Mouse (Mus musculus) intestine, postnatal 0 days (tissue): ENCODE measurements around the gene Bmp2k. TPM values are rescaled to one million over a fixed set of nuclear protein-coding genes. Genes with fewer than 3 reads are reported as not detected.
A peak's percentile ranks its signal among the peaks of the same experiment; 100 is the strongest.

Experiments
- ATAC-seq: fragments of 200-750 bp; cut with Nextera tagmentation; 2 replicates; pipeline ENCODE4 v1.8.0; 2017; ENCODE audit warnings: mild to moderate bottlenecking, moderate TSS enrichment, moderate library complexity
- H3K27ac ChIP-seq: fragments of 300-500 bp; sonication (generic); 2 replicates; pipeline ENCODE4 v1.5.1; 2014; ENCODE audit warnings: mild to moderate bottlenecking, low read depth, low read length, moderate library complexity
- H3K27me3 ChIP-seq: fragments of 300-500 bp; sonication (generic); replicated peaks from 2 replicates; pipeline ENCODE4 v1.6.1; 2014; ENCODE audit warnings: low read length, mixed read lengths; ENCODE audit not compliant: control insufficient read depth, insufficient read depth
- H3K36me3 ChIP-seq: fragments of 300-500 bp; sonication (generic); 2 replicates; pipeline ENCODE4 v1.6.1; 2014; ENCODE audit warnings: mild to moderate bottlenecking, moderate library complexity; ENCODE audit not compliant: control insufficient read depth, insufficient read depth
- H3K4me1 ChIP-seq: fragments of 300-500 bp; sonication (generic); replicated peaks from 2 replicates; pipeline ENCODE4 v1.6.1; 2014; ENCODE audit warnings: antibody characterized with exemption, low read length, mixed read lengths; ENCODE audit not compliant: control insufficient read depth, insufficient read depth
- H3K4me2 ChIP-seq: fragments of 300-500 bp; sonication (generic); replicated peaks from 2 replicates; pipeline ENCODE4 v1.6.1; 2014; ENCODE audit warnings: low read depth, mild to moderate bottlenecking, moderate library complexity
- H3K4me3 ChIP-seq: fragments of 300-500 bp; sonication (generic); 2 replicates; pipeline ENCODE4 v1.5.1; 2014; ENCODE audit warnings: low read depth, low read length
- H3K9ac ChIP-seq: fragments of 300-500 bp; sonication (generic); 2 replicates; pipeline ENCODE4 v1.6.1; 2014; ENCODE audit warnings: mild to moderate bottlenecking, low read depth, low read length
- H3K9me3 ChIP-seq: fragments of 300-500 bp; sonication (generic); 2 replicates; pipeline ENCODE4 v1.6.1; 2016; ENCODE audit warnings: mixed run types; ENCODE audit not compliant: control insufficient read depth
- CTCF ChIP-seq: sonication (generic); IDR thresholded peaks from 2 replicates; pipeline ENCODE4 v1.5.1; 2016; ENCODE audit warnings: low read depth, mild to moderate bottlenecking, control low read depth, antibody characterized with exemption, moderate library complexity
- WGBS: fragments of 180-500 bp; shearing (Covaris S2); extraction: QIAGEN DNeasy Blood & Tissue Kit; methylation state at CpG from one replicate; pipeline ENCODE4 v1.1.7; 2014; 5-methylcytosine and 5-hydroxymethylcytosine counted together
- polyA plus RNA-seq: library from polyadenylated mRNA; unstranded; fragments of >200 nt; fragmentation: Nextera tagmentation; extraction: Ambion mirVana; gene quantifications from 2 replicates; pipeline ENCODE4 v1.2.1, GENCODE M21; 2015

Bmp2k gene
- polyA plus RNA-seq, 1 experiment from 2014 or later = 21.2 TPM

DNA sequence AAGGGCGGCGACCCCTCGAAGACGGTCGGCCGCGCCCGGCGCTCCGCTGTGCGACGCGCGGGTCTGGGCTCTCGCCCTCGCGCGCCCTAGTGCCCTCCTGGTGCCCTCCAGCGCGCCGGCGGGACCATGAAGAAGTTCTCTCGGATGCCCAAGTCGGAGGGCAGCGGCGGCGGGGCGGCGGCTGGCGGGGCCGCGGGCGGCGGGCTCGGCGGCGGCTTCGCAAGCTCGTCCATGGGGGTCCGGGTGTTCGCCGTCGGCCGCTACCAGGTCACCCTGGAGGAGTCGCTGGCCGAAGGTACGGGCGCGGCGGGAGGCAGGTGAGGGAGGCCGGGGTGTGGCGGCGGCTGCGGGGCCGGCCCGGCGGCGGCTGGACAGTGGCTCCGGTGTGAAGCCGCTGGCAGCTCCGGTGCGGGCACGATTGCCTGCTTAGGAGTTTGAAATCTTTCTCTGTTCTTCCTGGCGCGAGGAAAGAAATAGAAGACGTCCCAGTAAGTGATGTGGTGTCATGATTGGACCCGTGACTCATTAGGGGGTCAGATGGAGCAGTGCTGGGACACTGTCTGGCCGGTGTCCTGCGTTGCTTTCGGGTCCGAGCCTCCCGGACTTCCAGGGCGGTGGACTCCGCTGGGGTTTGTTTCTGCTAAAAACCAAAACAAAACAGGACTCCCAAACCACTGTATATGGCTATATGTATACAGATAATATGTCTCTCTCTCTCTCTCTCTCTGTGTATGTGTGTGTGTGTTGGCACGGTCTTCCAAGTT is 495 bp downstream of the Bmp2k start:
- WGBS = under 1% methylated on average over 75 of the region's 75 CpGs
- no peaks in the 10 kb centered on the region for H3K27me3 ChIP-seq
- H3K36me3 ChIP-seq = no peaks in the 10 kb centered on the region; the same call in 1 of the 2 replicates
- H3K27ac ChIP-seq = peak overlapping the region; percentile 98
- peak overlapping the region; percentile 80 for H3K4me2 ChIP-seq
- H3K4me1 ChIP-seq = peaks cover 19% of the 10 kb centered on the region
- TF ChIP-seq CTCF = no peak
- peak overlapping the region; percentile 95 for H3K9ac ChIP-seq
- peak; percentile 25 for ATAC-seq
- H3K4me3 ChIP-seq = peak overlapping the region; percentile 87
- no peaks in the 10 kb centered on the region for H3K9me3 ChIP-seq

DNA sequence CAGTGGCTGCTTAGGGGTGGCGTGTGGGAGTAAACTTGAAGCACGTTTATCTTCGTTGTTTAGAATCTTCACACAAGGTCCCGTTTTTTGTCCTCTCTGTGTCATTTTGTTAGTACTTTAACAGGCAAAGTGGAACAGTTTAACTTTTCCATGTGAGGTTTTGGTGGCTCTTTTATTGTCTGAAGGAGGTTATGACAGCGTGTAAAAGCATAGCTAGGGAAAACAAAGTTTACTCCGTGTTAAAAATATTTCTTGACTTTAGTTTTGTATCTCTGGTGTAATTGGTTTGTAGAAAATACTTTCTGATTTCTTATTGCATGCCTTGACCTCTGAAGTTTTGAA is 1.0 kb downstream of the Bmp2k start:
- ATAC-seq = no peak
- Histone ChIP-seq H3K27ac (peak overlapping the region; percentile 98), H3K36me3 (no peaks in the 10 kb centered on the region; the same call in 1 of the 2 replicates), H3K4me3 (peak overlapping the region; percentile 87), H3K4me1 (peaks cover 19% of the 10 kb centered on the region), H3K9me3 (no peaks in the 10 kb centered on the region), H3K27me3 (no peaks in the 10 kb centered on the region), H3K9ac (peak overlapping the region; percentile 95), H3K4me2 (peak overlapping the region; percentile 80)
- TF ChIP-seq CTCF = no peak
- WGBS = under 1% methylated on average over 6 of the region's 6 CpGs

DNA sequence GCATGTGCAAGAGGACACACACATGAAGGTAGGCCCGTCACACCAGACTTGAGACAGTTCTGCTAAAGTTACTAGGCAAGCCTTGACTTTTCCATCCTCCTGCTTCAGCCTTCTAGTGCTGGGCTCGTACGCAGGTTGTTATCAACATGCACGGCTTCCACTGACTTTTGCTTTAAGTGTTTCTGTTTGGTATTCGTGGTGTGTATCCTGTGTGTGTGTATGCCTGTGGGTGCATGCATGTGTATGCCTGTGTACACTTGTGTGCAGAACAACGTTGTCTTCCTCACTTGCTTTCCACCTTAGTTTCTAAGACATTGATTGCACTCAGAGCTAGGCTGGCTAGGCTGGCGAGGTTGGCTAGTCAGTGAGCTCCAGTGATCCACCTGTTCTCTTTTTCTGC is 2.1 kb downstream of the Bmp2k start:
- no peak for TF ChIP-seq CTCF
- no peak overlapping the region for H3K9ac ChIP-seq
- H3K27ac ChIP-seq = peak overlapping the region; percentile 15; the same call in 1 of the 2 replicates
- H3K4me1 ChIP-seq = peaks cover 22% of the 10 kb centered on the region
- peak overlapping the region; percentile 87 for H3K4me3 ChIP-seq
- H3K27me3 ChIP-seq = no peaks in the 10 kb centered on the region
- H3K36me3 ChIP-seq = no peaks in the 10 kb centered on the region; the same call in 1 of the 2 replicates
- no peak for ATAC-seq
- H3K4me2 ChIP-seq = peak overlapping the region; percentile 80
- H3K9me3 ChIP-seq = no peaks in the 10 kb centered on the region
- 37% methylated on average over 7 of the region's 7 CpGs for WGBS

DNA sequence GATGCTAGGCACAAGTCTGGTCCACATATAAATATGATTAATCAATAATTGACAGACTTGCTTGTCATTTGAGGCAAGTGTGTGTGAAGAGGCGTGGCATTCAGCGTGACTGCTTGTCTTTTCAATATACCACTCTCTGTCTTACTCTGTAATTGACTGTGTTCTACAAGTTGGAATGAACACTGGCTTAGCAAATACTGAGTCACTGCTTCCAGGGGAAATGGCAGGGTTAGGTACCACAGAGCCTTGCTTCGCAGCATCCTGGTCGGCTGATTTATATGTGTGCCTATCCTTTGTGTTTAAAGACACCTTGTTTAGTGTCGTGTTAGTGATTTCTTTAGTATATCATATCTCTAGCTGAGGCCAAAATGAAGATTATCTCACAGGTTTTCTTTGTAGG is 3.0 kb downstream of the Bmp2k start:
- WGBS = 54% methylated on average over 5 of the region's 5 CpGs

DNA sequence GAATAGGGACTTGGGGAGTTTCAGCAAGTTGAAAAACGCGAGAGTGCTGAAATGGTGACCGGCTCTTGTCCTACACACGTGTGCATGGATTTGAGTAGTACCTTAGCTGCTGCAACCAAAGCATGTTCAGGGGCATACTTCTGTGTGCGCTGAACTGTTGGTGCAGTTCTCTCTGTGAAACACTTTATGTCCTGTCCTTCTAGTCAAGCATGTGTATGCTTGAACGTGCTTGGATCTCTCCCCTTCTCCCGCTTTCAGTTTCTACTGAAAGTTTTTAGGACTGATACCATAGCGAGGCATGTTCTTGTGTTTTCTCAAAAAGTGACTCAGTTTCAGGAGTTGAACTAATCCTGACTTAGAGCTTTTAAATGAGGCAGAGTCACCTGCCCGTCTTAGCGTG is 3.7 kb downstream of the Bmp2k start:
- Histone ChIP-seq H3K4me3 (no peak overlapping the region), H3K9ac (no peak overlapping the region), H3K9me3 (no peaks in the 10 kb centered on the region), H3K27me3 (no peaks in the 10 kb centered on the region), H3K27ac (no peak overlapping the region), H3K4me2 (peak overlapping the region; percentile 80; the same call in 1 of the 2 replicates), H3K4me1 (peaks cover 26% of the 10 kb centered on the region), H3K36me3 (no peaks in the 10 kb centered on the region; the same call in 1 of the 2 replicates)
- ATAC-seq = no peak
- WGBS = 79% methylated on average over 10 of the region's 10 CpGs
- TF ChIP-seq CTCF = no peak

More for the DNA sequence above, 3.0 kb downstream of the Bmp2k start:
- no peaks in the 10 kb centered on the region for H3K27me3 ChIP-seq
- peak overlapping the region; percentile 80; the same call in 1 of the 2 replicates for H3K4me2 ChIP-seq
- no peaks in the 10 kb centered on the region for H3K9me3 ChIP-seq
- TF ChIP-seq CTCF = no peak
- H3K36me3 ChIP-seq = no peaks in the 10 kb centered on the region; the same call in 1 of the 2 replicates
- H3K27ac ChIP-seq = no peak overlapping the region
- no peak overlapping the region for H3K9ac ChIP-seq
- H3K4me1 ChIP-seq = peaks cover 22% of the 10 kb centered on the region
- no peak for ATAC-seq
- H3K4me3 ChIP-seq = no peak overlapping the region

DNA sequence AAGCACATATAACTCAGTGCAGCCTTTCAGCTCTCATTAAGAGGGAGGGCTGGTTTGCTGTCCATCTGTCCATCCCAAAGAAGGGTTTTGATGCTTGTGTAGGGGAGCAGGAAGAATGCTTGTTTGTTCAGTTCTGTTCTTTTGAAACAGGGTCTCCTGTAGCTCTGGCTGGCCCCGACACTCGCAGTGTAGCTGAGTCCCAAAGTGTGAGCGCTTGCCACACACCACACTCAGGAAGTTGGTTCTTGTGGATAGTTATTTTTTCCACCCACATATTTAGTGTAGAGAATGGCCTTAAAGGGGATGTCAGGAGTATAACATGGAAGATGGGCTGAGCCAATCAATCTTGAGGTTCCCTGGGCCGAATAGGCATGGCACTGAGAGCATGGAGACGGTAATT is 4.1 kb downstream of the Bmp2k start:
- no peak for TF ChIP-seq CTCF
- Histone ChIP-seq H3K4me2 (peak overlapping the region; percentile 80; the same call in 1 of the 2 replicates), H3K36me3 (no peaks in the 10 kb centered on the region; the same call in 1 of the 2 replicates), H3K9ac (no peak overlapping the region), H3K27me3 (no peaks in the 10 kb centered on the region), H3K4me3 (no peak overlapping the region), H3K4me1 (peaks cover 22% of the 10 kb centered on the region), H3K27ac (no peak overlapping the region), H3K9me3 (no peaks in the 10 kb centered on the region)
- 81% methylated on average over 5 of the region's 5 CpGs for WGBS
- ATAC-seq = no peak
